Mouse (Mus musculus) bone marrow, adult 2 months (tissue): ENCODE results near the gene Cradd.

ENCODE experiments used
- CTCF ChIP-seq: fragments of 200-500 bp; IDR thresholded peaks from 2 replicates; pipeline ENCODE4 v1.5.1; 2011; ENCODE audit warnings: low read length, control low read depth; ENCODE audit not compliant: control insufficient read depth, insufficient read depth
- POLR2A ChIP-seq: fragments of 200-500 bp; IDR thresholded peaks from 2 replicates; pipeline ENCODE4 v1.6.1; 2011; ENCODE audit warnings: low read depth, mild to moderate bottlenecking, control low read depth, low read length, borderline replicate concordance; ENCODE audit not compliant: control insufficient read depth

GRCm38 (mm10) chr10:95371942-95372341 is 48.0 kb upstream of the Cradd start:
- TF ChIP-seq CTCF (no peak), POLR2A (no peak)
